Mouse (Mus musculus) 3T3-L1 (cell line): ENCODE results near the gene Dpf3.

Experiments used
- DNase-seq: peaks from one replicate; pipeline ENCODE4 v3.0.0-alpha.2; 2015; ENCODE audit warnings: low read depth, low spot score

Dpf3 gene

GRCm38 (mm10) chr12:83496736-83497135 lies 9.2 kb upstream of the Dpf3 start:
- DNase-seq: no peak

- DNase-seq: no peak
Measured at GRCm38 (mm10) chr12:83496336-83496735, 8.8 kb upstream of the Dpf3 start.

GRCm38 (mm10) chr12:83495961-83496282 lies 8.4 kb upstream of the Dpf3 start:
- no peak for DNase-seq

- DNase-seq: no peak
Measured at GRCm38 (mm10) chr12:83495248-83495960, 7.9 kb upstream of the Dpf3 start.

- no peak for DNase-seq
Measured at GRCm38 (mm10) chr12:83494196-83494595, 6.7 kb upstream of the Dpf3 start.

- DNase-seq: no peak
Measured at GRCm38 (mm10) chr12:83492808-83493207, 5.3 kb upstream of the Dpf3 start.

- DNase-seq: peak; percentile 31
Measured at GRCm38 (mm10) chr12:83491609-83492008, 4.1 kb upstream of the Dpf3 start.

- DNase-seq: no peak
Measured at GRCm38 (mm10) chr12:83489748-83490147, 2.2 kb upstream of the Dpf3 start.

- DNase-seq: no peak
Measured at GRCm38 (mm10) chr12:83488211-83488941, 860 bp upstream of the Dpf3 start.

GRCm38 (mm10) chr12:83486671-83487461 lies 650 bp downstream of the Dpf3 start:
- no peak for DNase-seq

- DNase-seq: no peak
Measured at GRCm38 (mm10) chr12:83485911-83486670, 1.4 kb downstream of the Dpf3 start.

GRCm38 (mm10) chr12:83484855-83485745 lies 2.4 kb downstream of the Dpf3 start:
- DNase-seq: no peak

GRCm38 (mm10) chr12:83483653-83484052 lies 3.9 kb downstream of the Dpf3 start:
- no peak for DNase-seq

GRCm38 (mm10) chr12:83481439-83481838 lies 6.1 kb downstream of the Dpf3 start:
- no peak for DNase-seq

GRCm38 (mm10) chr12:83479818-83480401 lies 7.6 kb downstream of the Dpf3 start:
- DNase-seq: no peak

GRCm38 (mm10) chr12:83479140-83479539 lies 8.4 kb downstream of the Dpf3 start:
- DNase-seq: no peak

- no peak for DNase-seq
Measured at GRCm38 (mm10) chr12:83476277-83476676, 11.2 kb downstream of the Dpf3 start.

- no peak for DNase-seq
Measured at GRCm38 (mm10) chr12:83475419-83475818, 12.1 kb downstream of the Dpf3 start.

- no peak for DNase-seq
Measured at GRCm38 (mm10) chr12:83473987-83474600, 13.4 kb downstream of the Dpf3 start.

- DNase-seq: no peak
Measured at GRCm38 (mm10) chr12:83471760-83472159, 15.8 kb downstream of the Dpf3 start.
